Mouse (Mus musculus): Measurements from ENCODE around the gene Fan1. TPM values are rescaled to one million over a fixed set of nuclear protein-coding genes. Genes with fewer than 3 reads are reported as not detected.
A peak's percentile ranks its signal among the peaks of the same experiment; 100 is the strongest.

Fan1 gene
- total RNA-seq, 2 experiments from 2014 or later: 8.9 to 9.0 TPM

- intact Hi-C loops (cut with DNase I): no loop called here
- DNase-seq (ENCODE audit: low spot score in 2 of 2): peak; percentile 63 to 67
These were observed 24.6 kb downstream of the Fan1 start for GRCm38 (mm10) chr7:64349147-64349861.

- intact Hi-C loops (cut with DNase I): no loop called here
These were observed 26.1 kb downstream of the Fan1 start for GRCm38 (mm10) chr7:64347813-64348212.

GRCm38 (mm10) chr7:64332686-64333085 is 41.2 kb downstream of the Fan1 start:
- intact Hi-C loops (cut with DNase I): no loop called here
- DNase-seq (ENCODE audit: low spot score in 2 of 2): no peak

More at GRCm38 (mm10) chr7:64347813-64348212, 26.1 kb downstream of the Fan1 start:
- DNase-seq (ENCODE audit: low spot score in 2 of 2): no peak

GRCm38 (mm10) chr7:64331309-64331708 is 42.6 kb downstream of the Fan1 start:
- intact Hi-C loops (cut with DNase I): no loop called here
- DNase-seq (ENCODE audit: low spot score in 2 of 2): no peak

- no peak for DNase-seq (ENCODE audit: low spot score in 2 of 2)
- intact Hi-C loops (cut with DNase I): loop anchor here (10.0 kb wide), 1 partner anchor 573 kb away; no protein-coding TSS in a partner anchor
These were observed 46.4 kb downstream of the Fan1 start for GRCm38 (mm10) chr7:64327486-64327885.

- DNase-seq (ENCODE audit: low spot score in 2 of 2): peak; percentile 78 to 88
- intact Hi-C loops (cut with DNase I): loop anchor here (1.0 to 10.0 kb wide), 2 partner anchors 161 to 572 kb away; no protein-coding TSS in a partner anchor
These were observed 47.0 kb downstream of the Fan1 start for GRCm38 (mm10) chr7:64326892-64327291.

GRCm38 (mm10) chr7:64321658-64322057 is 52.2 kb downstream of the Fan1 start:
- intact Hi-C loops (cut with DNase I): loop anchor here (10.0 kb wide), 1 partner anchor 567 kb away; no protein-coding TSS in a partner anchor
- DNase-seq (ENCODE audit: low spot score in 2 of 2): no peak

GRCm38 (mm10) chr7:64321125-64321524 is 52.8 kb downstream of the Fan1 start:
- intact Hi-C loops (cut with DNase I): loop anchor here (10.0 kb wide), 1 partner anchor 566 kb away; no protein-coding TSS in a partner anchor
- no peak for DNase-seq (ENCODE audit: low spot score in 2 of 2)

- intact Hi-C loops (cut with DNase I): no loop called here
- DNase-seq (ENCODE audit: low spot score in 2 of 2): no peak
These were observed 61.1 kb downstream of the Fan1 start for GRCm38 (mm10) chr7:64312811-64313210.

GRCm38 (mm10) chr7:64310756-64311155 is 63.1 kb downstream of the Fan1 start:
- intact Hi-C loops (cut with DNase I): no loop called here
- DNase-seq (ENCODE audit: low spot score in 2 of 2): no peak

GRCm38 (mm10) chr7:64310241-64310640 is 63.7 kb downstream of the Fan1 start:
- DNase-seq (ENCODE audit: low spot score in 2 of 2): no peak

More at GRCm38 (mm10) chr7:64310241-64310640, 63.7 kb downstream of the Fan1 start:
- intact Hi-C loops (cut with DNase I): no loop called here

Other genes starting within 250 kb of the Fan1 start
- under 1 TPM; 0.40 to 0.68 TPM for gene Trpm1, start 220.3 kb downstream of the Fan1 start, total RNA-seq (2021)
- gene Mtmr10, start 86.4 kb downstream of the Fan1 start, total RNA-seq (2021): 10 to 100 TPM; 13.4 to 13.9 TPM
- gene Mphosph10, start 18.2 kb upstream of the Fan1 start, total RNA-seq (2021): 10 to 100 TPM; 15.1 to 17.5 TPM
- gene Mcee, start 18.5 kb upstream of the Fan1 start, total RNA-seq (2021): 10 to 100 TPM; 44.3 to 48.7 TPM
- gene Apba2, start 127.6 kb upstream of the Fan1 start, total RNA-seq (2021): 100 to 1,000 TPM; 249 to 253 TPM

All from left cerebral cortex, postnatal 14 days (tissue).